Mouse (Mus musculus): Measurements from ENCODE around the gene C330021F23Rik. TPM values are rescaled to one million over a fixed set of nuclear protein-coding genes. Genes with fewer than 3 reads are reported as not detected.

C330021F23Rik gene
- total and polyA plus RNA-seq, 3 experiments = 0.39 TPM; not detected in 2

DNA sequence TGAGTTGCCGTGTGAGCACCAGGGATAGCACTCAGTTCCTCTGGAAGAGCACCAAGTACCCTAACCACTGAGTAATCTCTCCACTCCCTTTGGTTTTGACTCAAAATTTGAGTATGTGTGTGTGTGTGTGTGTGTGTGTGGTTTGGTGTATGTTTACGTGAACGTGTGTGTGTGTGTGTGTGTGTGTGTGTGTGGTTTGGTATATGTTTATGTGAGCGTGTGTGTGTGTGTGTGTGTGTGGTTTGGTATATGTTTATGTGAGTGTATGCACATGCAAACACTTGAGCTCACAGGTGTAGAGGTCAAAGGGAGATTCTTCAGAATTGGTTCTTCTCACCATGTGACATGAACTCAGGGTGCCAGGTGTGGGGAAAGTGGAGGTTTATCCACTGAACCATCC, 11.7 kb upstream of the C330021F23Rik start:
- WGBS = 56% methylated on average over 4 of the region's 4 CpGs
- intact Hi-C loops (cut with DNase I) = loop anchor here (5.0 kb wide), 1 partner anchor 66 kb away; the partner anchor contains the start of genes Pet100 and Xab2
- Histone ChIP-seq H3K4me1 (ENCODE audit: control insufficient read depth, insufficient read depth, low read length) (no peaks in the 10 kb centered on the region), H3K27ac (no peak overlapping the region), H3K4me3 (no peak overlapping the region), H3K79me2 (replicated peaks; ENCODE audit: control insufficient read depth, insufficient read depth, low read length) (no peaks in the 10 kb centered on the region), H3K36me3 (ENCODE audit: control insufficient read depth, insufficient read depth, low read length) (no peaks in the 10 kb centered on the region), H3K27me3 (ENCODE audit: control insufficient read depth, insufficient read depth, low read length) (no peaks in the 10 kb centered on the region), H3K9ac (ENCODE audit: low read depth, low read length) (no peak overlapping the region)
- TF ChIP-seq EP300 (IDR thresholded peaks at IDR 0.05; ENCODE audit: insufficient read depth, low read depth, low read length) (no peak), CTCF (IDR thresholded peaks at IDR 0.05) (no peak), POLR2A (IDR thresholded peaks at IDR 0.05; ENCODE audit: insufficient read depth, low read depth, low read length) (no peak)
- DNase-seq = no peak

DNA sequence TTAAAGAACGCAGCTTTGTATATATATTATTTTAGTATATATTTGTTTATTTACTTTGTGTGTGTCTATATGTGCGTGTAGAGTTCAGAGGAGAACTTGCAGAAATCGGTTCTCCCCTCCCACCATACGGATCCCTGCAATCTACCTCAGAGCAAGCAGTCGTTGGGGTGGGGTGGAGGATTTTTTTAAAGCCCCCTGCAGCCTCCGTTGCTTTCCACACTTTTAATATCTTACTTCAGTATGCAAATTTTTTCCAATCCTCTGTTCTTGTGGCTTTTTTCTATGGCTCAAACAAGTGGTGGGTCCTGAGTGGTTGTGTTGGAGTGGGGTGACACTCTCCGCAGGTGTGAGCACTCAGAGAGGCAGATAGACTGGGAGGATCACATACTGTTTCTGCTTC, 588 bp downstream of the C330021F23Rik start:
- no peaks in the 10 kb centered on the region for H3K79me2 ChIP-seq (replicated peaks; ENCODE audit: control insufficient read depth, insufficient read depth, low read length)
- no peak overlapping the region for H3K9ac ChIP-seq (ENCODE audit: low read depth, low read length)
- no peak overlapping the region for H3K27ac ChIP-seq
- WGBS = 18% methylated on average over 7 of the region's 7 CpGs
- H3K4me1 ChIP-seq (ENCODE audit: control insufficient read depth, insufficient read depth, low read length) = no peaks in the 10 kb centered on the region
- no peak for DNase-seq
- TF ChIP-seq CTCF (IDR thresholded peaks at IDR 0.05) = no peak
- no peak for TF ChIP-seq POLR2A (IDR thresholded peaks at IDR 0.05; ENCODE audit: insufficient read depth, low read depth, low read length)
- no peak for TF ChIP-seq EP300 (IDR thresholded peaks at IDR 0.05; ENCODE audit: insufficient read depth, low read depth, low read length)
- peaks cover 3% of the 10 kb centered on the region; the same call in 1 of the 2 replicates for H3K27me3 ChIP-seq (ENCODE audit: control insufficient read depth, insufficient read depth, low read length)
- no peaks in the 10 kb centered on the region for H3K36me3 ChIP-seq (ENCODE audit: control insufficient read depth, insufficient read depth, low read length)
- no peak overlapping the region for H3K4me3 ChIP-seq
- intact Hi-C loops (cut with DNase I) = no loop called here

DNA sequence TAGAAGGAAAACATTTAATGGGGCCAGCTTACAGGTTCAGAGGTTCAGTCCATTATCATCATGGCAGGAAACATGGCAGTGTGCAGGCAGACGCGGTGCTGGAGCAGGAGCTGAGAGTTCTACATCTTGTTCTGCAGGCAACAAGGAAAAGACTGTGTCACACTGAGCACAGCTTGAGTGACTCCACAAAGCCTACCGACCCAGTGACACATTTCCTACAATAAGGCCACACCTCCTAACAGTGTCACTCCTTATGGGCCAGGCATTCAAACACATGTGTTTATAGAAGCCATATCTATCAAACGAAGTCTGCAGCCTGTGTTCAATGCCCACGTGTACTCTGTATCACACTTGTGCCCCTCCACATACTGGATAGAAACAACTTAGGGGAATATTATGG, 2.0 kb downstream of the C330021F23Rik start:
- H3K9ac ChIP-seq (ENCODE audit: low read depth, low read length) = no peak overlapping the region
- H3K27ac ChIP-seq = no peak overlapping the region
- H3K4me1 ChIP-seq (ENCODE audit: control insufficient read depth, insufficient read depth, low read length) = no peaks in the 10 kb centered on the region
- TF ChIP-seq EP300 (IDR thresholded peaks at IDR 0.05; ENCODE audit: insufficient read depth, low read depth, low read length) (no peak), CTCF (IDR thresholded peaks at IDR 0.05) (no peak), POLR2A (IDR thresholded peaks at IDR 0.05; ENCODE audit: insufficient read depth, low read depth, low read length) (no peak)
- no peak for DNase-seq
- no peak overlapping the region for H3K4me3 ChIP-seq
- no peaks in the 10 kb centered on the region for H3K79me2 ChIP-seq (replicated peaks; ENCODE audit: control insufficient read depth, insufficient read depth, low read length)
- 76% methylated on average over 5 of the region's 5 CpGs for WGBS
- no peaks in the 10 kb centered on the region for H3K36me3 ChIP-seq (ENCODE audit: control insufficient read depth, insufficient read depth, low read length)
- H3K27me3 ChIP-seq (ENCODE audit: control insufficient read depth, insufficient read depth, low read length) = peaks cover 3% of the 10 kb centered on the region; the same call in 1 of the 2 replicates
- intact Hi-C loops (cut with DNase I) = no loop called here

DNA sequence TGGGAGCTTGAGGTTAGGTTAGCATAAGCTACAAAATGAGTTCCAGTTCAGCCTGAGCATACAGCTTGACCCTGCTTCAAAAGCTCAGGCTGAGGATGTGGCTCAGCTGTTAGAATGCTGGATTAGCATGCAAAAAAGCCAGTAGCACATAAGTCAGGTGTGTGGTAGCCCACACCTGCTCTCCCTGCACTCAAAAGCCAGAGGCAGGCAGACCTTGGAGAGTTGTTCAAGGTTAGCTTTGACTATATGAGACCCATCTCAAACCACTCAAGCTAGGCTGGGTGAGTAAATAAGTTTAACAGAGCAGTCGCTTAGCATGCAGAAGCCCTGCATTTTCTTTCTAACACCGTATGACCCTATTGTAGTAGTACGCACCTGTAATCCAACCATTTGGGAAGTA, 6.8 kb downstream of the C330021F23Rik start:
- H3K36me3 ChIP-seq (ENCODE audit: control insufficient read depth, insufficient read depth, low read length) = no peaks in the 10 kb centered on the region
- WGBS = 90% methylated on average over 3 of the region's 3 CpGs
- no peak for DNase-seq

DNA sequence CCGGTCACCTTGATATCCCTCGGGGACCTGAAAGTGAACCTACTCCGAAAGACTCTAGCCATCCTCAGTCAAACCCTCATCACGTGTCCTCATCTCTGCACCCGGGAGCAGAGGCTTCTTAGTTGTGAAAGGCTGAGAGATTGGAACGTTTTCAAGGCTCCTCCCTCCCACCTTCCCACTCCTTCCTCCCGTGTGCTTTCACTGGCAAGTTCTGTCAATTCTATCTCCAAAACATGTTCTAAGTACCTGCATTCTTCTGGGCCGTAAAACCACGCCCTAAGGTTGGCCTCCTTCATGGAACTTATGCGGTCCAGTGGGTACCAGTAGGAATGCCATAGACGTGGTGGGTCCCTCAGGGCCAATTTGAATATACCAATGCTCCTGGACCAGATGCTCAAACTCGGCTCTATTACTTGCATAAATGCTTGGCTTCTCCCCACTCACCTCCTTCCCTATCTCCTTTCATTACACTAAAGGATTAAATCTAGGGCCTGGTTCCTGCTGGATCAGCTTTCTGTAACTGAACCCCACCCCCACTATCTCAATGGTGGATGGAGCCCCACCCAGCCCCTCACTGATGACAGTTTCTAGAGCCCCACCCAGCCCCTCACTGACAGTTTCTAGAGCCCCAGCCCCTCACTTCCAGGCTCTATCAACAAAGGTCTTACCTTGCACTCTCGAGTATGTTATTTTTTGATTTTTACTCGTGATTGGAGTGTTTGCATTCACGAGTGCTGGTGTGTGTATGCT, 8.6 kb downstream of the C330021F23Rik start:
- DNase-seq = no peak
- Histone ChIP-seq H3K4me3 (no peak overlapping the region), H3K27me3 (ENCODE audit: control insufficient read depth, insufficient read depth, low read length) (no peaks in the 10 kb centered on the region), H3K79me2 (replicated peaks; ENCODE audit: control insufficient read depth, insufficient read depth, low read length) (no peaks in the 10 kb centered on the region), H3K27ac (no peak overlapping the region), H3K9ac (ENCODE audit: low read depth, low read length) (no peak overlapping the region), H3K4me1 (ENCODE audit: control insufficient read depth, insufficient read depth, low read length) (no peaks in the 10 kb centered on the region), H3K36me3 (ENCODE audit: control insufficient read depth, insufficient read depth, low read length) (no peaks in the 10 kb centered on the region)
- TF ChIP-seq POLR2A (IDR thresholded peaks at IDR 0.05; ENCODE audit: insufficient read depth, low read depth, low read length) (no peak), EP300 (IDR thresholded peaks at IDR 0.05; ENCODE audit: insufficient read depth, low read depth, low read length) (no peak), CTCF (IDR thresholded peaks at IDR 0.05) (no peak)
- 63% methylated on average over 15 of the region's 15 CpGs for WGBS
- intact Hi-C loops (cut with DNase I) = no loop called here

More for the DNA sequence above, 6.8 kb downstream of the C330021F23Rik start:
- no peak for TF ChIP-seq POLR2A (IDR thresholded peaks at IDR 0.05; ENCODE audit: insufficient read depth, low read depth, low read length)
- TF ChIP-seq EP300 (IDR thresholded peaks at IDR 0.05; ENCODE audit: insufficient read depth, low read depth, low read length) = no peak
- TF ChIP-seq CTCF (IDR thresholded peaks at IDR 0.05) = no peak
- H3K27ac ChIP-seq = no peak overlapping the region
- H3K4me1 ChIP-seq (ENCODE audit: control insufficient read depth, insufficient read depth, low read length) = no peaks in the 10 kb centered on the region
- no peak overlapping the region for H3K4me3 ChIP-seq
- no peaks in the 10 kb centered on the region for H3K79me2 ChIP-seq (replicated peaks; ENCODE audit: control insufficient read depth, insufficient read depth, low read length)
- intact Hi-C loops (cut with DNase I) = no loop called here
- H3K9ac ChIP-seq (ENCODE audit: low read depth, low read length) = no peak overlapping the region
- H3K27me3 ChIP-seq (ENCODE audit: control insufficient read depth, insufficient read depth, low read length) = no peaks in the 10 kb centered on the region
